Mouse (Mus musculus): ENCODE data around the gene Siah1b.

GRCm38 (mm10) chrX:164092300-164093169 lies 16.2 kb upstream of the Siah1b start:
- TF ChIP-seq CTCF (IDR thresholded peaks at IDR 0.05; ENCODE audit: extremely low read depth, insufficient read depth, insufficient read length, insufficient replicate concordance), result no peak
- no peak for TF ChIP-seq POLR2A (IDR thresholded peaks at IDR 0.05; ENCODE audit: low read depth, low read length)
